Mouse (Mus musculus): Measurements from ENCODE around the gene Serpinf1. TPM values are rescaled to one million over a fixed set of nuclear protein-coding genes. Genes with fewer than 3 reads are reported as not detected.

Gene Serpinf1
- polyA plus RNA-seq, 1 experiment from 2014 or later = 265 TPM

DNA sequence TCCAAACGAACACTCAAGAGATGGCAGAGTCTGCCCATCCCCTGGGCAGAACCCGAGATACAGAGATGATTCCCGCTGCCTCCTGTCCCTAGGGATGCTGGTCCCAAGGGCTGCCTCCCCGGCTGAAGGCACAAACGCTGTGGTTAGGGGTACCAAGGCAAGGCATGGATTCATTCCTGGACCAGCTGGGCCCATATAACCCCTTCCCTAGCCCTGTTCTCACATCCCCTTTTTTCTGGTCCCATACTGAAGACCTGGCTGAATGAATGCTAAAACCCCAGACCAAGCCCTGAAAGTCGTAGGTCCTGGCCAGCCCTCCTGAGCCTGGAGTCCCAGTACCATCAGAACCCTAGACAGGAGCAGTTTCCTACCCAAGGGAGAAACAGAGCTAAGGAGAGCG is 18.5 kb upstream of the Serpinf1 start:
- Histone ChIP-seq H3K4me1 (replicated peaks) (peaks cover 34% of the 10 kb centered on the region), H3K36me3 (replicated peaks) (peaks cover 69% of the 10 kb centered on the region), H3K27me3 (no peaks in the 10 kb centered on the region), H3K4me2 (no peak overlapping the region), H3K9ac (no peak overlapping the region), H3K9me3 (replicated peaks) (no peaks in the 10 kb centered on the region), H3K27ac (replicated peaks) (no peak overlapping the region; the same call in 1 of the 2 replicates), H3K4me3 (replicated peaks) (no peak overlapping the region)
- 81% methylated on average over 7 of the region's 7 CpGs for WGBS (ENCODE audit: insufficient replicate concordance)
- ATAC-seq (ENCODE audit: insufficient read depth) = no peak

DNA sequence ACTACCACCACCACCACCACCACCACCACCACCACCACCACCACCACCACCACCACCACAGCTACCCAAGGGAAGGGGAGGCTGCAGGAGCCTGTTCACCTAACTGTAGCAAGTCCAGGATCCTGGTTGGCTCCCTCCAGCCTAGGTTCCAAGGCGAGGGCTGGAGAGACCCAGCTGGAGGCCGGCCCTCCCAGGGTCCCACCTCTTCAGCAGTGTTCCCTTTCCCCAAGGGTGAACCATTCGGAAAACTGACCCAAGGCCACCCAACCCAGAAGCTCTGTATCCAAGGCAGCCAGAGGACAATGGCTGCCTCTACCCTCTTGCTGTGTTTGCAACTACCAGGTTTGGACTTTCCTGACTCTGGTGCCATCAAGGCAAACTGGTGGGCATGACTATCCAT is 17.4 kb upstream of the Serpinf1 start:
- H3K9ac ChIP-seq = no peak overlapping the region
- no peak overlapping the region for H3K4me3 ChIP-seq (replicated peaks)
- H3K4me2 ChIP-seq = no peak overlapping the region
- no peaks in the 10 kb centered on the region for H3K27me3 ChIP-seq
- ATAC-seq (ENCODE audit: insufficient read depth) = no peak
- peak overlapping the region; percentile 70 for H3K27ac ChIP-seq (replicated peaks)
- WGBS (ENCODE audit: insufficient replicate concordance) = 64% methylated on average over 3 of the region's 3 CpGs
- H3K36me3 ChIP-seq (replicated peaks) = peaks cover 67% of the 10 kb centered on the region
- H3K4me1 ChIP-seq (replicated peaks) = peaks cover 34% of the 10 kb centered on the region
- H3K9me3 ChIP-seq (replicated peaks) = no peaks in the 10 kb centered on the region

DNA sequence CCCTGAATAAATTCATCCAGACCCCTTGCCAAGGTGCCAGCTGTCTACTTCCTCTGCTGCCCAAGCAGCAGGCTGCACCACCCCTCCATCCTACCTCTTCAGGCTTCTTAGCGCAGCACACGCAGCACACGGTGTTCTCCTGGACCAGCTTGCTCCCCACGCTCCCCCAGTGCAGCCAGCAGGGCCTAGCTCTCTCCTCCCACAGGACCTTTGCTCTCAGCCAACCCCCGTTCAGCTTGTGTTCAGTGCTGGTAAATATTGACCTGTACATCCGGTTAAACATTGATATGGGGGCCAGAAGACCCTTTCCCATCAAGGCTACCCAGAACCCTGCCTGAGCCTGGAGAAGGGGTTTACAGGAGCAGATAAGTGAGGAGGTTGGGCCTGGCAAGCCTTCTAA is 16.9 kb upstream of the Serpinf1 start, which contains the start of gene Serpinf2:
Serpinf2 (minus strand) TSS at position 229 of the 400 bp plus-strand sequence.
- 73% methylated on average over 6 of the region's 6 CpGs for WGBS (ENCODE audit: insufficient replicate concordance)
- peak within 1 kb of the TSS; percentile 10; the same call in 1 of the 2 replicates for H3K4me2 ChIP-seq
- peak within 1 kb of the TSS; percentile 35 for H3K9ac ChIP-seq
- peak within 1 kb of the TSS; percentile 43 for H3K4me3 ChIP-seq (replicated peaks)
- H3K9me3 ChIP-seq (replicated peaks) = 0 out of 2 replicates have a peak, but pooled peaks cover 3% of the 10 kb centered on the region
- H3K36me3 ChIP-seq (replicated peaks) = peaks cover 66% of the 10 kb centered on the region
- peak within 1 kb of the TSS; percentile 74 for H3K27ac ChIP-seq (replicated peaks)
- H3K27me3 ChIP-seq = no peaks in the 10 kb centered on the region
- H3K4me1 ChIP-seq (replicated peaks) = peaks cover 28% of the 10 kb centered on the region
- ATAC-seq (ENCODE audit: insufficient read depth) = peak; percentile 63

DNA sequence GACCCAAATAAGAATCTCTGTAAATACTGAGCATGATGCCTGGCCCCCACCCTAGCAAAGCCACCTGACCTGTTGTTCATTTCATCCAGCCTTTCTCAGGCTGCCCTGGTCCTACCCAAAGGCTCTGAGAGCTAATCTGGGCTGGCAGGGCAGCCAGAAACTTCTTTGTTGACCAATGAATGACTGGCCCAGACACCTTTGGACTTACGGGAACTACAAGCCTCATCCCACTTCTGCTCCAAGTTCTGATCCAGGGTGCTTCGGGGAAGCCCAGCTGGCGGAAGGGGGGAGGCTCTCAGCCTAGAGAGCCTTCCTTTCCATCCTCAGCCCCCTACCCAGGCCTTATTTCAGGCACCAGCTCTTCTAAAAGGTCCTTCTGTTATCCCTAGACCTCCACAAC is 16.3 kb upstream of the Serpinf1 start:
- 73% methylated on average over 3 of the region's 3 CpGs for WGBS (ENCODE audit: insufficient replicate concordance)
- ATAC-seq (ENCODE audit: insufficient read depth) = 0 out of 2 replicates have a peak, but pooled peaks have one; percentile 3
- 0 out of 2 replicates have a peak, but pooled peaks cover 4% of the 10 kb centered on the region for H3K9me3 ChIP-seq (replicated peaks)
- peaks cover 22% of the 10 kb centered on the region for H3K4me1 ChIP-seq (replicated peaks)
- peak overlapping the region; percentile 10; the same call in 1 of the 2 replicates for H3K4me2 ChIP-seq
- H3K27ac ChIP-seq (replicated peaks) = peak overlapping the region; percentile 74
- peaks cover 65% of the 10 kb centered on the region for H3K36me3 ChIP-seq (replicated peaks)
- H3K27me3 ChIP-seq = no peaks in the 10 kb centered on the region
- peak overlapping the region; percentile 43 for H3K4me3 ChIP-seq (replicated peaks)
- peak overlapping the region; percentile 35 for H3K9ac ChIP-seq

DNA sequence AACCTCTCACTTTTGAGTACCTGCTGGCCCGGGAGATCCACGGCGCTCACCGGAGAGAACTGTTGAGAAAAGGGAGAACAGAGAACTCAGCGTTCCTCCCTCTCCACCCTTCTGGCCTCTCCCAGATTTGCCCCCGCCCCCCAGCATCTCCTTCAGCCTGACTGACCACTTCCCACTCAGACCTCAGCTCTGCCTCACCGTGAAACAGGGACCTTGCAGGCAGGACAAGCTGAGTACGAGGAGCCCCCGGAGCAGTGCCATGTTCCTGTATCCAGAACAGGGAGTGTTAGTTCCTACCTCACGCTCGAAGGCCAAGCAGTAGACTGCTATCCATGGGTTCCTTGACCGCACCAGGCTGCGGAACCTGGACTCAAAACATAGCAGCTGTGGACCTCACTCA is 15.7 kb upstream of the Serpinf1 start:
- H3K4me3 ChIP-seq (replicated peaks) = peak overlapping the region; percentile 43
- 67% methylated on average over 13 of the region's 13 CpGs for WGBS (ENCODE audit: insufficient replicate concordance)
- H3K4me2 ChIP-seq = peak overlapping the region; percentile 27; the same call in 1 of the 2 replicates
- peak overlapping the region; percentile 74 for H3K27ac ChIP-seq (replicated peaks)
- H3K36me3 ChIP-seq (replicated peaks) = peaks cover 64% of the 10 kb centered on the region
- no peak for ATAC-seq (ENCODE audit: insufficient read depth)
- H3K9me3 ChIP-seq (replicated peaks) = 0 out of 2 replicates have a peak, but pooled peaks cover 4% of the 10 kb centered on the region
- no peaks in the 10 kb centered on the region for H3K27me3 ChIP-seq
- H3K9ac ChIP-seq = 0 out of 2 replicates have a peak overlapping the region, but pooled peaks have one; percentile 15
- H3K4me1 ChIP-seq (replicated peaks) = peaks cover 22% of the 10 kb centered on the region

DNA sequence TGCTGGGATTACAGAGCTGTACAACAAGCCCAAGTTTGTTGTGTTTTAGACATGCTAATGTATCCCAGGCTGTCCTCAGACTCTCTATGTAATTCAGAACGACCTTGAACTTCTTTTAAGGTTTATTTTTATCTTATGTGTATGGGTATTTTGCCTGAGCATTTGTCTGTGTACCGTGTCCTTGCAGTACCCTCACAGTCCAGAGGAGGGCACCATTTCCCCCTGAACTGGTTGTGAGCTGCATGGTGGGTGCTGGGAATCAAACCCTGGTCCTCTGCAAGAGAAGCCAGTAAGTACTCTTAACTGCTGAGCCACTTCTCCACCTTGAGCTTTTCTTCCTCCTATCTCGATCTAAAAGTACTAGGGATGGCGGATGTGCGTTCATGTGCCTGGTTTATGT is 11.6 kb upstream of the Serpinf1 start:
- Histone ChIP-seq H3K27me3 (no peaks in the 10 kb centered on the region), H3K9me3 (replicated peaks) (0 out of 2 replicates have a peak, but pooled peaks cover 4% of the 10 kb centered on the region), H3K9ac (no peak overlapping the region), H3K36me3 (replicated peaks) (peaks cover 53% of the 10 kb centered on the region), H3K4me1 (replicated peaks) (peaks cover 9% of the 10 kb centered on the region), H3K4me2 (no peak overlapping the region), H3K4me3 (replicated peaks) (no peak overlapping the region), H3K27ac (replicated peaks) (no peak overlapping the region)
- ATAC-seq (ENCODE audit: insufficient read depth) = no peak
- WGBS (ENCODE audit: insufficient replicate concordance) = 86% methylated on average over 5 of the region's 5 CpGs

DNA sequence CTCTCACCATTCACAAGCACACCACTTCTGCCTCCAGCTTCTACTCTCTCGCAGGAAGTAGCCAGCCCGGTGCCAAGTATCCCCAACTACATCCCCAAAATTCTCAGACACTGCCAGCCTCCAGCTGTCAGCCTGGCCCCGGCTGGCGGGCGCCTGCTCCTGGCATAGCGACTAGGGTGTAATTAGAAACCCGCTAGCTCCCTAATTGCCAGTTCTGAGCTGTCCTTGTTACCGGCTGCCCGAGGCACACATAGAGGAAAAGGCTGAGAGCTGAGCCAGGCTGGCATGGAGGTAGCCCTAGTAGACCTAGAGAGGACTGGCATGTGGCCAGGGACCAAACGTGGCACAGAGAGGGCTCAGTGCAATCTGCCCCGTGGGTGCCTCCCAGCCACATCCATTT is 8.8 kb upstream of the Serpinf1 start:
- Histone ChIP-seq H3K9me3 (replicated peaks) (0 out of 2 replicates have a peak, but pooled peaks cover 4% of the 10 kb centered on the region), H3K4me3 (replicated peaks) (no peak overlapping the region), H3K27me3 (no peaks in the 10 kb centered on the region), H3K9ac (no peak overlapping the region), H3K36me3 (replicated peaks) (peaks cover 49% of the 10 kb centered on the region), H3K27ac (replicated peaks) (no peak overlapping the region), H3K4me1 (replicated peaks) (peaks cover 10% of the 10 kb centered on the region), H3K4me2 (no peak overlapping the region)
- ATAC-seq (ENCODE audit: insufficient read depth) = no peak
- 78% methylated on average over 11 of the region's 11 CpGs for WGBS (ENCODE audit: insufficient replicate concordance)

DNA sequence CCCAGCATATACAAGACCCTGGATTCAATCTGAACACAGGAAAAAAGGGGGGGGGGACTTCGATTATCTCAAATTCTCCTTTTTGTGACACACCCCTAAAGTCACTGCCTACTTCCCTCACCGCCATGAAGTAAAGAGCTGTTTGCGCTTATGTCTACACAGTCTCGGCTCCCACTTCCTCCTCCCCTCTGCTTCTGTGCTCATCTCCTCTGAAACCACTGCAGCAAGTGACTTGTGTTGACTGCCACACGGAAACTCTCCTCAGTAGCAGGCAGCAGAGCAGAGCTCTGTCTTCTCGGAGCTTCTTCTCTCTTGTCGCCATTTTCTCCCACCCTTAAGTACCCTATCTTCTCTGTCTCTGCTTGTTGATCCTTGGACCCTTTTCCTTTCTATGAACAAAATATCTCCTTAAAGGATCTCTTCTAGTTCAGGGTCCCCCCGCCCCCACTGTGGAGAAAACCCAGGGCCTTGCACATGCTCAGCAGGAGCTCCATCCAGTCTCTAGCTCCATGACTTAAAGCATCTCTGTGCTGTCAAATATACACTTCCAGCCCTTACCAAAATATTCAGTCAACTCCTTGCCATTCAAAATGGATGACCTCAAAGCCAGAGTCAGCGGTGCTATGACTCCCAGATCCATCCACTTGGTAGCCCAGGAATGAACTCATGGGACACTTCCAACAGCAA is 6.7 kb upstream of the Serpinf1 start:
- no peak overlapping the region for H3K4me3 ChIP-seq (replicated peaks)
- H3K4me2 ChIP-seq = 0 out of 2 replicates have a peak overlapping the region, but pooled peaks have one; percentile 2
- peaks cover 13% of the 10 kb centered on the region; the same call in 1 of the 2 replicates for H3K4me1 ChIP-seq (replicated peaks)
- ATAC-seq (ENCODE audit: insufficient read depth) = no peak
- peak overlapping the region; percentile 51 for H3K27ac ChIP-seq (replicated peaks)
- H3K9me3 ChIP-seq (replicated peaks) = no peaks in the 10 kb centered on the region
- WGBS (ENCODE audit: insufficient replicate concordance) = 30% methylated on average over 9 of the region's 9 CpGs
- no peak overlapping the region for H3K9ac ChIP-seq
- H3K36me3 ChIP-seq (replicated peaks) = peaks cover 30% of the 10 kb centered on the region
- peaks cover 4% of the 10 kb centered on the region; the same call in 1 of the 2 replicates for H3K27me3 ChIP-seq

DNA sequence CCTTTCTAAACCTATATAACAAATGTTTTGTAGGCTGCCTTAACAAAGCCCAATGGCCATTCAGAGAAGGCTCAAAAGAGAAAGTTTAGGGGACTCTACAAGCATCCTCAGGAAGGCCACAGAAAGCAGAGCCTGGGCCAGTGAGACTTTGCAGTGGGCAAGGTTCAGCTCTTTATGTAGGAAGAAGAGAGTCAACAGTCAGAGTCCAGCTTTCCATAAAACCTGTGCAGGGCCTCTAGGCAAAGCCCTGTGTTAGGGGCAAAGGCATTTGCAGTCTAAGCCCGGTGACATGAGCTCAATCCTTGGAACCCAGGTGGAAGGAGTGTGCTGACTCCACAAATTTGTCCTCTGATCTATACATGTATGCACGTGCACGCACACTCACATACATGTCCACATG is 2.0 kb upstream of the Serpinf1 start:
- H3K4me3 ChIP-seq (replicated peaks) = no peak overlapping the region
- peak; percentile 50 for ATAC-seq (ENCODE audit: insufficient read depth)
- H3K9ac ChIP-seq = no peak overlapping the region
- no peak overlapping the region for H3K4me2 ChIP-seq
- WGBS (ENCODE audit: insufficient replicate concordance) = 70% methylated on average over 3 of the region's 3 CpGs
- peaks cover 29% of the 10 kb centered on the region for H3K4me1 ChIP-seq (replicated peaks)
- H3K27me3 ChIP-seq = peaks cover 13% of the 10 kb centered on the region
- no peak overlapping the region; the same call in 1 of the 2 replicates for H3K27ac ChIP-seq (replicated peaks)
- H3K36me3 ChIP-seq (replicated peaks) = no peaks in the 10 kb centered on the region
- H3K9me3 ChIP-seq (replicated peaks) = no peaks in the 10 kb centered on the region

DNA sequence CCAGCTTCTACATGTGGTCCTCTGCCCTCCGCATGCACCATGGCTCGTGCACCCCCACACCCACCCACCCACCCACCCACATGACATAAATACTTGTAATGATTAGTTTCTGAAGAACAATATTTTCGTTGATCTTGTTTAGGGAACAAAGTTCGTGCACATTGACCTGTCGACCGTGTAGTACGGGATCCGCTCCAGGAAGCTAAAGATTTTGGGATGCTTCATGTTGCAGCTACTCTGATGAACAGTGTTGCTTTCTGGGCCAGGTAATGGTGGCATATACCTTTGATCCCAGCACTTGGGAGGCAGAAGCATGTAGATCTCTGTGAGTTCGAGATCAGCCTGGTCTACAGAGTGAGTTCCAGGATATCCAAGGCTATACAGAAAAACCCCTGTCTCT is 1.5 kb upstream of the Serpinf1 start:
- H3K9ac ChIP-seq = no peak overlapping the region
- H3K27me3 ChIP-seq = peaks cover 13% of the 10 kb centered on the region
- WGBS (ENCODE audit: insufficient replicate concordance) = 66% methylated on average over 9 of the region's 9 CpGs
- ATAC-seq (ENCODE audit: insufficient read depth) = no peak
- peaks cover 26% of the 10 kb centered on the region; the same call in 1 of the 2 replicates for H3K4me1 ChIP-seq (replicated peaks)
- H3K27ac ChIP-seq (replicated peaks) = no peak overlapping the region
- H3K36me3 ChIP-seq (replicated peaks) = no peaks in the 10 kb centered on the region
- no peak overlapping the region for H3K4me3 ChIP-seq (replicated peaks)
- no peaks in the 10 kb centered on the region for H3K9me3 ChIP-seq (replicated peaks)
- H3K4me2 ChIP-seq = no peak overlapping the region

DNA sequence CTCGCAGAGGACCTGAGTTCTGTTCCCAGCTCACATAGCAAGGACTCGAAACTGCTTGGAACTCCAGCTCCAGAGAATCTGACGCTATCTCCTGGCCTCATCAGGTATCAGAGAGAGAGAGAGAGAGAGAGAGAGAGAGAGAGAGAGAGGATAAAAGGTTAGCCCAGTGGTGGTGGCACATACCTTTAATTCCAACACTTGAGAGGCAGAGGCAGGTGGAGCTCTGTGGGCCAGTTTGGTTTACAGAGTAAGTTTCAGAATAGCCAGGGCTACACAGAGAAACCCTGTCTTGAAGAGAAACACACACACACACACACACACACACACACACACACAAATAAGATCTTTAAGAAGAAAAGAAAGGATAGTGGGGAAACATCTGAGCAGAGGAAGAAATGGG is 590 bp upstream of the Serpinf1 start:
- Histone ChIP-seq H3K9me3 (replicated peaks) (no peaks in the 10 kb centered on the region), H3K36me3 (replicated peaks) (no peaks in the 10 kb centered on the region), H3K4me1 (replicated peaks) (peaks cover 22% of the 10 kb centered on the region; the same call in 1 of the 2 replicates), H3K4me2 (peak overlapping the region; percentile 18; the same call in 1 of the 2 replicates), H3K27ac (replicated peaks) (no peak overlapping the region; the same call in 1 of the 2 replicates), H3K4me3 (replicated peaks) (no peak overlapping the region), H3K9ac (no peak overlapping the region), H3K27me3 (peaks cover 13% of the 10 kb centered on the region)
- WGBS (ENCODE audit: insufficient replicate concordance) = 57% methylated on average over 3 of the region's 3 CpGs
- ATAC-seq (ENCODE audit: insufficient read depth) = no peak
